Mouse (Mus musculus): ENCODE data around the gene Cpt1c. TPM values are rescaled to one million over a fixed set of nuclear protein-coding genes. Genes with fewer than 3 reads are reported as not detected.

The Cpt1c gene
- polyA plus RNA-seq, 1 experiment from 2014 or later = 1.5 TPM

DNA sequence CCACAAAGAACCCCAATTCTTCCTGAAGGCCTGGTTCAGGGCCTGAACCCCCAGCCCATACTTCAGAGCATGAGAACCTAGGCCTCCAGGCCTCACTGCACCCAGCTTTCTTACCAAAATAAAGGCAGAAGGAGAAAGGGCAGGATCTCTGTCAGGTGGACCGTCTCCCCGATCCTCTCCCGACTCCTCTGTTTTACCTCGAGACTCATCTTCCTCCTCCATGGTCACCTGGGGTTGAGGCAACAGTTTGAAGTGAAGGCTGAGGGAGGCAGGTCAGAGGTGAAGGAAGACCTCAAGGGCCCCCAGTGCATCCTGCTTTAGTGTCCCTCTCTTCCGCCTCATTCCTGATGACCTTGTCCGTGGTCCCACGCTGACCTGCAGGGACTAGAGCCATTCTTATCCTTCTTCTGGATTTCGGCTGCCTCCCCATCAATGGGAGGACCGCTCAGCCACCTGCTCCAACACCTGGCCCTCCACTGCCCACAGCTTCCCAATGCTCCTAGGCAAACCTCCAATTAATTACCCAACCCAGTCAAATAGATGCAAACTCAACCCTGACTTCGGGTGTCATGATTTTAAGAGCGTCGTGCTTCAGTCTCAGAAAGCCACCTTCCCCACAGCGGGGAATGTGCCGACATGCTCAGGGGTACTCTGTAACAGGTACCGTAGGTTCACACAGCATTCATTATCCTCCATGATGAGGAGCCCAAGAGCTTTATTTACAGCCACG is 38.9 kb upstream of the Cpt1c start:
- Histone ChIP-seq H3K4me1 (replicated peaks) (peaks cover 49% of the 10 kb centered on the region), H3K4me2 (peak overlapping the region; percentile 33), H3K36me3 (replicated peaks) (peaks cover 50% of the 10 kb centered on the region), H3K9ac (no peak overlapping the region; the same call in 1 of the 2 replicates), H3K9me3 (replicated peaks) (no peaks in the 10 kb centered on the region), H3K4me3 (replicated peaks) (no peak overlapping the region), H3K27ac (replicated peaks) (peak overlapping the region; percentile 38), H3K27me3 (peaks cover 7% of the 10 kb centered on the region)
- 89% methylated on average over 16 of the region's 16 CpGs for WGBS (ENCODE audit: insufficient replicate concordance)
- ATAC-seq (ENCODE audit: insufficient read depth) = no peak

DNA sequence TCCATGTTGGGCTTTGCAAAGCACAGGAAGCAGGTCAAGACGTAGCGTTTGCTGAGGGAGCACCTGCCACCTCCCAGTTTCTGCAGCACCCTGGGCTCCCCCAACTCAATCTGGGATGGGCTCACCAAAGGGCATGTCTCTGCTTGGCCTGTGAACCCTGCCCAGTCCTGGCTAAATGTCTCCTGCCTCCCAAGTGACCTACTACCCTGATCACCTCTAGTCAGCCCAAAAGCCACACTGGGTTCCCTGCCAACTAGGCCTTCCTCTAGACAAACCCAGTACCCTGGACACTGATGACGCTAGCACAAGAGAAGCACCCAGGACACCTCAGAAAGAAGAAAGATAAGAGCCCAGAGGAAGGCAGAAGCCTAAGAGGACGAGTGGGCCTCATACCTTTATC is 38.2 kb upstream of the Cpt1c start:
- H3K9me3 ChIP-seq (replicated peaks) = no peaks in the 10 kb centered on the region
- H3K27me3 ChIP-seq = no peaks in the 10 kb centered on the region
- peaks cover 57% of the 10 kb centered on the region for H3K36me3 ChIP-seq (replicated peaks)
- ATAC-seq (ENCODE audit: insufficient read depth) = no peak
- H3K4me2 ChIP-seq = peak overlapping the region; percentile 33
- no peak overlapping the region; the same call in 1 of the 2 replicates for H3K9ac ChIP-seq
- no peak overlapping the region for H3K4me3 ChIP-seq (replicated peaks)
- 56% methylated on average over 4 of the region's 4 CpGs for WGBS (ENCODE audit: insufficient replicate concordance)
- H3K27ac ChIP-seq (replicated peaks) = peak overlapping the region; percentile 38; the same call in 1 of the 2 replicates
- H3K4me1 ChIP-seq (replicated peaks) = peaks cover 42% of the 10 kb centered on the region

DNA sequence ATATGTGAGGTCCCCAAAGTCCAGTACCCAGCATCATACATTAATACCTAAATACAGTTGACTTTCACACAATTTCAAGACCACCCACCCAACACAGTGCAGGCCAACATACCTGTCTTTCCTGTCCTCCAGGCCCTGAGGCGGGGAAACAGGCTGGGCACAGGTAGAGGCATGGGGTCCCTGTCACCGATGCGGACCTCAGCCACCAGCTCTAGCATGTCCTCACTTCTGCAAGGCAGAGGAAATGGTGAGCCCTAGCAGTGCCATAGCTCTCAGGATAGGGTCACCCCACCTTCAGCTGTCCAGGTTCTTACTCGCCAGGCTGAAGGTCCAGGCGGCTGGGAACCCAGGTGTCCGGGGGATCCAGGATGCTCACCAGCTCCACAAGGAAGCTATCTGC is 37.4 kb upstream of the Cpt1c start:
- no peak overlapping the region for H3K9ac ChIP-seq
- H3K27ac ChIP-seq (replicated peaks) = no peak overlapping the region
- no peak overlapping the region for H3K4me2 ChIP-seq
- no peak for ATAC-seq (ENCODE audit: insufficient read depth)
- WGBS (ENCODE audit: insufficient replicate concordance) = 92% methylated on average over 6 of the region's 6 CpGs
- no peak overlapping the region for H3K4me3 ChIP-seq (replicated peaks)
- H3K27me3 ChIP-seq = no peaks in the 10 kb centered on the region
- H3K4me1 ChIP-seq (replicated peaks) = peaks cover 38% of the 10 kb centered on the region
- H3K9me3 ChIP-seq (replicated peaks) = no peaks in the 10 kb centered on the region
- peaks cover 65% of the 10 kb centered on the region for H3K36me3 ChIP-seq (replicated peaks)

DNA sequence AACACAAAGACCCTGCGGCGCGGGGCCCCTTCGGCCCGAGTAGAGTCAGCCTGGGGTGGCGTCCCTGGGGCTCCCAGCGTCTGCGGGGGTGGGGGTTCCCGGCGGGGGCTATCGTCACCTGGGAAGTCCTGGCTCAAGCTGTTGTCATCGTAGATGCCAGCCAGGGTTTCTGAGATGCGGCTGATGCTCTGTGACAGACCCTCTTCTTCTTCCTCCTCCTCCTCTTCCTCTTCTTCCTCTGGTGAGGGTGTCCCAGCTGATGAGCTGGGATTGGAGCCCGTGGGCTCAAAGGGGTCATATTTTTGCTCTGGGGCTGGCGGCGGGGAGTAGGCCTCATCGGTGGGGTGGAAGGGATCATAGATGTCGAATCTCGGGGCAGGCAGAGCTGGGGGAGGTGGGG is 33.8 kb upstream of the Cpt1c start:
- WGBS (ENCODE audit: insufficient replicate concordance) = 87% methylated on average over 19 of the region's 19 CpGs
- ATAC-seq (ENCODE audit: insufficient read depth) = no peak
- Histone ChIP-seq H3K4me3 (replicated peaks) (no peak overlapping the region), H3K4me2 (no peak overlapping the region), H3K9me3 (replicated peaks) (no peaks in the 10 kb centered on the region), H3K27me3 (no peaks in the 10 kb centered on the region), H3K4me1 (replicated peaks) (peaks cover 14% of the 10 kb centered on the region), H3K36me3 (replicated peaks) (peaks cover 97% of the 10 kb centered on the region), H3K27ac (replicated peaks) (no peak overlapping the region), H3K9ac (no peak overlapping the region)

DNA sequence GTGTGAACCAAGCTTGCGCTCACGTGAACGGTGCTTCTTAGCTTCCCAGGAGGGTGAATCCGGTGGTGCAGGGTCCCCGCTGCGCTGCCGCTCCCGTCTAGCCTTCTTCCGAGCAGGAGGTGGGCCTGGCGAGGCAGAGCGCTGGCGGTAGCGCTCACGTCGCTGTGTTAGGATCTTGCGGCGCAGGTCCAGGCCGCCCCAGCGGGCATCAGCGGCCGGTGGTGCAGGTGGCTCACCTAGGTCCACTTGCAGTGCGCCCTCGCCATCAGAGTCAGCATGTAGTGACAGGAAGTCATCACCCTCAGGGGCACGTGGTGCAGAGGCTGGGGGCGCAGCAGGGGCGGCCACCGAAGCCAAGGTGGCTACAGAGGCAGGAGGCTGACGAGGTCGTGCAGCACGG is 33.2 kb upstream of the Cpt1c start:
- 91% methylated on average over 30 of the region's 30 CpGs for WGBS (ENCODE audit: insufficient replicate concordance)
- H3K9me3 ChIP-seq (replicated peaks) = no peaks in the 10 kb centered on the region
- H3K4me3 ChIP-seq (replicated peaks) = no peak overlapping the region
- no peak overlapping the region for H3K27ac ChIP-seq (replicated peaks)
- no peak overlapping the region for H3K4me2 ChIP-seq
- peaks cover 9% of the 10 kb centered on the region for H3K4me1 ChIP-seq (replicated peaks)
- peaks cover 97% of the 10 kb centered on the region for H3K36me3 ChIP-seq (replicated peaks)
- ATAC-seq (ENCODE audit: insufficient read depth) = no peak
- H3K9ac ChIP-seq = no peak overlapping the region
- H3K27me3 ChIP-seq = no peaks in the 10 kb centered on the region

DNA sequence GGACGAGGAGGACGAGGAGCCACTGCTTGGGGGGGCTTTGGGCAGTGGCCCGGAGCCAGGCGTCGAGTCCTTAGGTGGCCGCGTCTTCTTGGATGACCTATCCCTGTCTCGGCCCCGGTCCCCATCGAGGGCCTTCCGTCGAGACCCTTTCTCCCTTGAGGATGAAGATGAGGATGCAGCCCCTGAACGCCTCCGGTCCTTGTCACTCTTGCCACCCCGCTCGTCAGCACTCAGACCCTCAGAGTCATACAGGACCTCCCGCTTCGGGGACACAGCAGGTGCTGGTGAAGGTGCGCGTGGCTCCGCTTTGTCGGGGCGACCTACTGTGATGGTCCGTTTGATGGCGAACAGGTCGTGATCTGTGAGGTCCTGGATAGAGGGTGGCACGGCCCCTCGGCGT is 32.5 kb upstream of the Cpt1c start:
- H3K4me1 ChIP-seq (replicated peaks) = 0 out of 2 replicates have a peak, but pooled peaks cover 3% of the 10 kb centered on the region
- WGBS (ENCODE audit: insufficient replicate concordance) = 89% methylated on average over 29 of the region's 29 CpGs
- H3K9me3 ChIP-seq (replicated peaks) = no peaks in the 10 kb centered on the region
- peaks cover 97% of the 10 kb centered on the region for H3K36me3 ChIP-seq (replicated peaks)
- no peak overlapping the region for H3K4me3 ChIP-seq (replicated peaks)
- H3K4me2 ChIP-seq = no peak overlapping the region
- H3K27ac ChIP-seq (replicated peaks) = no peak overlapping the region
- ATAC-seq (ENCODE audit: insufficient read depth) = no peak
- H3K9ac ChIP-seq = no peak overlapping the region
- no peaks in the 10 kb centered on the region for H3K27me3 ChIP-seq

DNA sequence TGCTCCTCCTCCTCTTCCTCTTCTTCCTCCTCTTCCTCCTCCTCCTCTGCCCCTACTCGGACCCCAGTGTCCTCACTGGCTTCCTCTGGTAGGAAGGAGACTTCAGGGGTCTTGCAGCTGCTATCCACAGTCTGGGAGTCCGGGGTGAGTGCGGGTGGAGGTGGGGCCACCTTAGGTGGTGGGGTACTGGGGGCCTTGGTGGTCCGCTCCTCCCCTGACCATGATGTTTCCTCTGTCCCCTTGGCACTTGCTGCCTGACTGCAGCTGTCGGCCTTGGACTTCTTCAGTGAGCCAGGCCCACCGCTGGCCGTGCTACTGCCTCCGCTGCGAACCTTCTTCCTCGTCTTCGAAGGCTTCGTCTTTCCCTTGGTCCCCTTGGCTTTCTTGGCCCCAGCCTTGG is 31.9 kb upstream of the Cpt1c start:
- Histone ChIP-seq H3K9ac (no peak overlapping the region), H3K9me3 (replicated peaks) (no peaks in the 10 kb centered on the region), H3K4me2 (no peak overlapping the region), H3K27ac (replicated peaks) (no peak overlapping the region), H3K4me1 (replicated peaks) (peaks cover 3% of the 10 kb centered on the region; the same call in 1 of the 2 replicates), H3K36me3 (replicated peaks) (peaks cover 97% of the 10 kb centered on the region), H3K27me3 (no peaks in the 10 kb centered on the region), H3K4me3 (replicated peaks) (no peak overlapping the region)
- WGBS (ENCODE audit: insufficient replicate concordance) = 88% methylated on average over 12 of the region's 12 CpGs
- no peak for ATAC-seq (ENCODE audit: insufficient read depth)

DNA sequence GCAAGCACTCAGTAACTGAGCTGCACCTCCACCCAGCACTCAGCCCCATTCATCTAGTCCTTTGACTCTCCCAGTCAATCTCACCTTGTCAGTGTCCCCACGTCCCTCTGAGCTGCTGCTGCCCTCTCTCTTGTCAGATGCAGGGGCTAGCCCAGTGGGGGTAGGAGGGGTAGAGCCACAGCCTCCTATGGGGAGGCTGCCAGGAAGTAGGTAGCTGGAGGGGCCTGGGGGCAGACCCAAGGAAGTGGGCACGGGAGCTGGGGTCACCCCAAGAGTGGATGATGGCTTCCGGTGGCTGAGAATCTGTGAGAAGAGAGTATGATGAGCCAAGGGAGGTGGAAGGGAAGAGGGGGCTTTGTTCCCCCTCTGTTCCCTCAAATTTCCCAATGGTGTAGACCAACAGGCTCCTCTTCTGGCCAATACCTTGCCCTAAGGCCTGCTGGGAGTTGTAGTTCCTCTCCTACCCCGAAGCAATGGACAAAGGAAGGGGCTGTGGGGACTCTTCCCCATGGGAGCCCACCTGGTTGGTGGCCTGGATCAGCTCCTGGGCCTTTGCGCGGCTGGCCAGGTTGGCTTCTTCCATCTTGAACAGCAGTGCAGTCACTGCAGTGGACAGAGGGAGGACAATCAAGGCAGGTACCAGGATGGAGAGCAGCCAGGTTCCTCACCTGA is 30.8 kb upstream of the Cpt1c start:
- no peak overlapping the region for H3K4me3 ChIP-seq (replicated peaks)
- H3K9me3 ChIP-seq (replicated peaks) = no peaks in the 10 kb centered on the region
- peaks cover 99% of the 10 kb centered on the region for H3K36me3 ChIP-seq (replicated peaks)
- ATAC-seq (ENCODE audit: insufficient read depth) = no peak
- WGBS (ENCODE audit: insufficient replicate concordance) = 75% methylated on average over 6 of the region's 6 CpGs
- H3K27me3 ChIP-seq = no peaks in the 10 kb centered on the region
- no peak overlapping the region for H3K27ac ChIP-seq (replicated peaks)
- no peak overlapping the region for H3K4me2 ChIP-seq
- H3K4me1 ChIP-seq (replicated peaks) = peaks cover 8% of the 10 kb centered on the region; the same call in 1 of the 2 replicates
- no peak overlapping the region for H3K9ac ChIP-seq

DNA sequence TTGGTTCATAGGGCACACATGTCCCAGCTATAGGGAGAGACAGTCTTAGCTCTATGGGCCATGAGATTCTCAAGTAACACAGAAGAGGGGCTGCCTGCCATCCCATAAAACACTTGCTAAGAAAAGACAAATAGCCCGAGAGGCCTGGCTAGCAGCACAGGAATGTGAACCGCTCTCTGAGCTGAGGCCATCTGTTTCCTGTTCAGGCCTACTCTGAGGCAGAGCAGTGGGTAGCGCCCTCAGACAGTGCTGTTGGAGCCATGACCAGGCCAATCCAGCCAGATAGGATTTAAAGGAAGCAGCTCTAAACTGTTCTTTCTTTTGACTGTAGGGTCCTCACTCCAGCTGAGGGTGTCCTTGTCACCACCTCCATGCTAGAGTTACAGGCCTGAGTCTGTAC is 29.9 kb upstream of the Cpt1c start:
- 62% methylated on average over 3 of the region's 3 CpGs for WGBS (ENCODE audit: insufficient replicate concordance)

DNA sequence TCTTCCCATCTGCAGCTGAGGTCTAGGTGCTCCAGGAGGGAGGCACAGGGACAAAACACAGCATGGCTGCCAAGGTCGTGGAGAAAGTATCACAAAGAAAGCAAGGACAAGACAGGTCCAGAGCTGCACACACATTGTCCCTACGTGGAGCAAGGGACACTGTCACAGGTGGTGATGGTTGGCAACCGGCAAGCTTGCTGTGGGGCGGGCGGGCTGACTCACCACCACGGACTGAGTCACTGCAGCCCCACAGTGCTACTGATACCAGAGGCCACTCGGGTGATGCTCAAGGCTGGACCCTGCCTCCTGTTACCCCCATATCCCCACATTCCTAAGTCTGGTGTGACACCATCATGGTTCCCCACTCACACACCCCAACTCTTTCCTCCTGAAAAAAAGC is 27.8 kb upstream of the Cpt1c start:
- Histone ChIP-seq H3K27me3 (no peaks in the 10 kb centered on the region), H3K4me2 (no peak overlapping the region), H3K9ac (no peak overlapping the region), H3K27ac (replicated peaks) (no peak overlapping the region; the same call in 1 of the 2 replicates), H3K4me1 (replicated peaks) (peaks cover 32% of the 10 kb centered on the region), H3K36me3 (replicated peaks) (peaks cover 82% of the 10 kb centered on the region), H3K9me3 (replicated peaks) (no peaks in the 10 kb centered on the region), H3K4me3 (replicated peaks) (no peak overlapping the region)
- 74% methylated on average over 7 of the region's 7 CpGs for WGBS (ENCODE audit: insufficient replicate concordance)
- no peak for ATAC-seq (ENCODE audit: insufficient read depth)

More for the DNA sequence above, 29.9 kb upstream of the Cpt1c start:
- H3K36me3 ChIP-seq (replicated peaks) = peaks cover 99% of the 10 kb centered on the region
- H3K4me2 ChIP-seq = no peak overlapping the region
- ATAC-seq (ENCODE audit: insufficient read depth) = no peak
- H3K4me1 ChIP-seq (replicated peaks) = peaks cover 15% of the 10 kb centered on the region
- no peaks in the 10 kb centered on the region for H3K9me3 ChIP-seq (replicated peaks)
- no peak overlapping the region for H3K9ac ChIP-seq
- no peak overlapping the region for H3K27ac ChIP-seq (replicated peaks)
- no peaks in the 10 kb centered on the region for H3K27me3 ChIP-seq
- no peak overlapping the region for H3K4me3 ChIP-seq (replicated peaks)

DNA sequence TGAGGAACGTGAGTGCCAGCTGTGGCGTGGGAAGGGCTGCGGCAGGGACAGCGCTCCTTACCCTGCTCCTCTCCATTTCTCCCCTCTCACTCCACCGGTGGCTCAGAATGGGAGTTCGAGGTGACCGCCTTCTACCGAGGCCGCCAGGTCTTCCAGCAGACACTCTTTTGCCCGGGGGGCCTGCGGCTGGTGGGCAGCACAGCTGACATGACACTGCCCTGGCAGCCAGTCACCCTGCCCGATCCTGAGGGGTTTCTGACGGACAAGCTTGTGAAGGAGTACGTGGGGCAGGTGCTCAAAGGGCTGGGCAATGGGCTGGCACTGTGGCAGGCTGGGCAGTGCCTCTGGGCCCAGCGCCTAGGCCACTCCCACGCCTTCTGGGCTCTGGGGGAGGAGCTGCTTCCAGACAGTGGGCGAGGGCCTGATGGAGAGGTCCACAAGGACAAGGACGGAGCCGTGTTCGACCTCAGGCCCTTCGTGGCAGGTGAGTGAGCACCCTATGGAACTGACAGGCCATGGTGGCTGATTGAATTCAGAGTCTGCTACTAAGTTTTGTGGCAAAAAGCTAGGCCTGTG is 26.0 kb upstream of the Cpt1c start:
- Histone ChIP-seq H3K27ac (replicated peaks) (peak overlapping the region; percentile 34; the same call in 1 of the 2 replicates), H3K4me1 (replicated peaks) (peaks cover 42% of the 10 kb centered on the region), H3K9ac (no peak overlapping the region), H3K9me3 (replicated peaks) (no peaks in the 10 kb centered on the region), H3K4me3 (replicated peaks) (no peak overlapping the region), H3K27me3 (no peaks in the 10 kb centered on the region), H3K36me3 (replicated peaks) (peaks cover 66% of the 10 kb centered on the region), H3K4me2 (no peak overlapping the region)
- WGBS (ENCODE audit: insufficient replicate concordance) = 80% methylated on average over 21 of the region's 21 CpGs
- ATAC-seq (ENCODE audit: insufficient read depth) = no peak

Data from liver, embryonic 15.5 days (tissue).